ENCODE assay signal across 7 mouse cellular contexts in genomic region chr11:6560655-6561360, GRCm38 (mm10). TPM values are rescaled to one million over a fixed set of nuclear protein-coding genes. Genes with fewer than 3 reads are reported as not detected.
DNase-seq lines count a peak whose midpoint lies in the region; ATAC-seq and TF ChIP-seq lines count a peak whose summit lies in the region.

No protein-coding gene starts in this region.

- no peak overlapping the region for H3K4me3 ChIP-seq in forebrain, postnatal 0 days (ENCODE audit: low read depth, low read length)

- no peak overlapping the region for H3K9ac ChIP-seq in forebrain, postnatal 0 days

- peak; percentile 76 for ATAC-seq in inflammation-experienced regulatory T-cells, adult 6 months
- ATAC-seq in megakaryocyte-erythroid progenitor cell, adult 5-6 weeks (replicated peaks; ENCODE audit: low FRiP score, low TSS enrichment, poor library complexity, severe bottlenecking): 0 out of 2 replicates have a peak, but pooled peaks have one; percentile 5
- ATAC-seq in forebrain, postnatal 0 days: no peak

- no peak for TF ChIP-seq CTCF in forebrain, postnatal 0 days (IDR thresholded peaks at IDR 0.05; ENCODE audit: low read depth)

- 90% methylated on average over 13 of the region's 13 CpGs for WGBS in forebrain, postnatal 0 days

- H3K4me2 ChIP-seq in forebrain, postnatal 0 days (ENCODE audit: low read depth): no peak overlapping the region

- DNase-seq in 416B (ENCODE audit: low read depth) (peak; percentile 90), A20 (ENCODE audit: low read depth, low spot score) (peak; percentile 63)
- DNase-seq in forebrain, postnatal 0 days: no peak
- DNase-seq in layer of hippocampus, postnatal 14 days (ENCODE audit: low spot score in 2 of 2): no peak
- DNase-seq in cerebellum, adult 11-12 months: no peak

- H3K36me3 ChIP-seq in forebrain, postnatal 0 days (ENCODE audit: insufficient read depth): no peaks in the 10 kb centered on the region

- no peaks in the 10 kb centered on the region for H3K27me3 ChIP-seq in forebrain, postnatal 0 days (ENCODE audit: insufficient read depth, low read length)

- H3K9me3 ChIP-seq in forebrain, postnatal 0 days (ENCODE audit: low read length): no peaks in the 10 kb centered on the region

- H3K27ac ChIP-seq in forebrain, postnatal 0 days (ENCODE audit: low read depth, low read length): no peak overlapping the region

- H3K4me1 ChIP-seq in forebrain, postnatal 0 days (ENCODE audit: insufficient read depth): no peaks in the 10 kb centered on the region

RNA-seq across cellular contexts. Expression of gene Ccm2, which starts 14.1 kb away (rescaled TPM):
- 100 to 1,000 TPM in 2 of 3 experiments, 10 to 100 TPM in 1; 98.6 to 202 (median 183) TPM for polyA plus RNA-seq in inflammation-experienced regulatory T-cells, adult 6 months (2017; shearing (Covaris generic))
- 45.8 and 55.6 TPM in 2 replicates for total RNA-seq in megakaryocyte-erythroid progenitor cell, adult 5-6 weeks (2014; fragmentation: Nextera tagmentation)
- 26.8 and 32.7 TPM in 2 replicates for total RNA-seq in megakaryocyte-erythroid progenitor cell, adult 5-6 weeks (2017)
- 58.9 and 65.6 TPM in 2 replicates for total RNA-seq in forebrain, postnatal 0 days (2014; rRNA removed)
- 84.0 and 84.7 TPM in 2 replicates for polyA plus RNA-seq in forebrain, postnatal 0 days (2015; fragmentation: Nextera tagmentation; extraction: Ambion mirVana)
- total RNA-seq in layer of hippocampus, postnatal 14 days (2021): 10 to 100 TPM; 51.8 to 54.5 TPM

RNA-seq across cellular contexts. Expression of gene Myo1g, which starts 40.0 kb away (rescaled TPM):
- polyA plus RNA-seq in inflammation-experienced regulatory T-cells, adult 6 months (2017; shearing (Covaris generic)): 100 to 1,000 TPM; 117 to 248 (median 132) TPM
- 7.3 and 16.1 TPM in 2 replicates for total RNA-seq in megakaryocyte-erythroid progenitor cell, adult 5-6 weeks (2014; fragmentation: Nextera tagmentation)
- total RNA-seq in megakaryocyte-erythroid progenitor cell, adult 5-6 weeks (2017): 5.4 and 8.6 TPM in 2 replicates
- 0.23 and 0.90 TPM in 2 replicates for total RNA-seq in forebrain, postnatal 0 days (2014; rRNA removed)
- 0.24 and 0.75 TPM in 2 replicates for polyA plus RNA-seq in forebrain, postnatal 0 days (2015; fragmentation: Nextera tagmentation; extraction: Ambion mirVana)
- total RNA-seq in layer of hippocampus, postnatal 14 days (2021): under 1 TPM; 0.48 to 0.74 TPM

RNA-seq across cellular contexts. Expression of gene Nacad, which starts 45.0 kb away (rescaled TPM):
- not detected for polyA plus RNA-seq in inflammation-experienced regulatory T-cells, adult 6 months (2017; shearing (Covaris generic))
- total RNA-seq in megakaryocyte-erythroid progenitor cell, adult 5-6 weeks (2014; fragmentation: Nextera tagmentation): not detected in 2 replicates
- not detected in 2 replicates for total RNA-seq in megakaryocyte-erythroid progenitor cell, adult 5-6 weeks (2017)
- 69.4 and 75.6 TPM in 2 replicates for total RNA-seq in forebrain, postnatal 0 days (2014; rRNA removed)
- polyA plus RNA-seq in forebrain, postnatal 0 days (2015; fragmentation: Nextera tagmentation; extraction: Ambion mirVana): 46.4 and 61.3 TPM in 2 replicates
- 10 to 100 TPM; 58.1 to 61.9 TPM for total RNA-seq in layer of hippocampus, postnatal 14 days (2021)

Comparison
In these comparisons a context has a peak if more than half of its experiments do, and no peak if none do; other contexts are left out.
1. DNase-seq: peak in 416B (single experiment) and A20 (single experiment); none in forebrain, postnatal 0 days (single experiment), layer of hippocampus, postnatal 14 days (0 of 2) and cerebellum, adult 11-12 months (single experiment).
2. RNA of gene Nacad, which starts 45.0 kb away (total RNA-seq): 69.4 to 75.6 TPM in forebrain, postnatal 0 days and 58.1 to 61.9 TPM in layer of hippocampus, postnatal 14 days; not detected in megakaryocyte-erythroid progenitor cell, adult 5-6 weeks; every median in the first group is over 10 times any median in the second.